Mouse (Mus musculus) liver, adult 2 months (tissue): ENCODE results near the gene Gm20388.

Experiments used
- CTCF ChIP-seq: fragments of 200-500 bp; IDR thresholded peaks from 2 replicates; pipeline ENCODE4 v1.5.1; 2011; ENCODE audit warnings: low read depth, low read length, control low read depth
- POLR2A ChIP-seq: fragments of 200-500 bp; IDR thresholded peaks from 2 replicates; pipeline ENCODE4 v1.6.1; 2011; ENCODE audit warnings: low read length, control low read depth; ENCODE audit not compliant: insufficient read depth; ENCODE audit errors: extremely low read depth

DNA sequence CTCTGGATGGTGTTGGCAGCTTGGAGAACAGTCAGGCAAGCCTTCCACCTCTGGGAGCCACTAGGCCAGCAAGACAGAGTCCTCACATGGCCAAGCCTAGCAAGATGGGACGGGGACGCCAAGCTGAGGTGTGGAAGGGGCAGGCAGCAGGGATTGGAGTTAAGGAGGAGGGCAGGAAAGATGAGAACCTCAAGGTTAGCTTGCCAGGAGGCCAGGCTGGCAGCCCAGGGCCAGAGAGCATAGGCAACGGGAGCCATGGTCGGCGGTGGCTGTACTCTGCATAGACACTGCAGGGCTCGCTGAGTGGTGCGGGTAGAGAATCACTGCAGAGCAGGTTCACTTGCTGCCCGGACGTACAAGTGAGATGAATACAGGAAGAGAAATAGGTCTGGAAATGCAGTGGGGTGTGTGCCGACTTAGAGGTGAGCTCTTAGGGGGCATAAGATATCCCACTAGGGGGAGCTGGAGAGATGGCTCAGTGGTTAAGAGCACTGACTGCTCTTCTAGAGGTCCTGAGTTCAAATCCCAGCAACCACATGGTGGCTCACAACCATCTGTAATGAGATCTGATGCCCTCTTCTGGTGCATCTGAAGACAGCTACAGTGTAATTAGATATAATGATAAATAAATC is 731.5 kb downstream of the Gm20388 start:
- no peak for TF ChIP-seq POLR2A
- TF ChIP-seq CTCF = no peak
